Mouse (Mus musculus) thymus, adult 2 months (tissue): ENCODE results near the gene Rnf32. TPM values are rescaled to one million over a fixed set of nuclear protein-coding genes. Genes with fewer than 3 reads are reported as not detected.

Experiments used
- DNase-seq: peaks from one replicate; pipeline ENCODE4 v3.0.0; 2021
- H3K27ac ChIP-seq: fragments of 200-500 bp; 2 replicates; pipeline ENCODE4 v1.5.1; 2012; ENCODE audit warnings: low read length, control low read depth; ENCODE audit not compliant: control insufficient read depth, insufficient read depth
- H3K27me3 ChIP-seq: fragments of 200-500 bp; 2 replicates; pipeline ENCODE4 v1.6.1; 2012; ENCODE audit warnings: mild to moderate bottlenecking, low read length, moderate library complexity, mixed read lengths; ENCODE audit not compliant: control insufficient read depth, insufficient read depth
- H3K36me3 ChIP-seq: fragments of 200-500 bp; 2 replicates; pipeline ENCODE4 v1.6.1; 2012; ENCODE audit warnings: mild to moderate bottlenecking, low read length, moderate library complexity; ENCODE audit not compliant: control insufficient read depth, insufficient read depth
- H3K4me1 ChIP-seq: fragments of 200-500 bp; replicated peaks from 2 replicates; pipeline ENCODE4 v1.6.1; 2012; ENCODE audit warnings: low read length; ENCODE audit not compliant: control insufficient read depth, insufficient read depth
- H3K4me3 ChIP-seq: fragments of 200-500 bp; 2 replicates; pipeline ENCODE4 v1.5.1; 2012; ENCODE audit warnings: mild to moderate bottlenecking, low read length, control low read depth, moderate library complexity; ENCODE audit not compliant: control insufficient read depth, insufficient read depth
- CTCF ChIP-seq: fragments of 200-500 bp; IDR thresholded peaks from 2 replicates; pipeline ENCODE4 v1.5.1; 2012; ENCODE audit warnings: mild to moderate bottlenecking, control low read depth, low read length, moderate library complexity, borderline replicate concordance; ENCODE audit not compliant: control insufficient read depth, poor library complexity, insufficient read depth; ENCODE audit errors: extremely low read depth
- POLR2A ChIP-seq: fragments of 200-500 bp; IDR thresholded peaks from 2 replicates; pipeline ENCODE4 v1.6.1; 2012; ENCODE audit warnings: mild to moderate bottlenecking, low read length, control low read depth, moderate library complexity; ENCODE audit not compliant: control insufficient read depth, poor library complexity, insufficient read depth; ENCODE audit errors: extremely low read depth
- WGBS: fragments of 180-500 bp; shearing (Covaris S2); methylation state at CpG from one replicate; pipeline ENCODE4 v1.1.7; 2018; 5-methylcytosine and 5-hydroxymethylcytosine counted together
- polyA plus RNA-seq: library from polyadenylated mRNA; depleted of rRNA; stranded (reverse); fragments of >200 nt; gene quantifications from 2 replicates; pipeline ENCODE4 v1.2.3, GENCODE M21; 2012

Rnf32 gene
- polyA plus RNA-seq, 1 experiment: 0.55 TPM

GRCm38 (mm10) chr5:29217997-29218396 is 22.2 kb downstream of the Rnf32 start:
- no peaks in the 10 kb centered on the region for H3K4me1 ChIP-seq
- no peak overlapping the region for H3K4me3 ChIP-seq
- TF ChIP-seq POLR2A (no peak), CTCF (no peak)
- H3K36me3 ChIP-seq: no peaks in the 10 kb centered on the region
- WGBS: 92% methylated on average over 3 of the region's 3 CpGs
- DNase-seq: no peak
- H3K27ac ChIP-seq: no peak overlapping the region
- no peaks in the 10 kb centered on the region for H3K27me3 ChIP-seq

DNA sequence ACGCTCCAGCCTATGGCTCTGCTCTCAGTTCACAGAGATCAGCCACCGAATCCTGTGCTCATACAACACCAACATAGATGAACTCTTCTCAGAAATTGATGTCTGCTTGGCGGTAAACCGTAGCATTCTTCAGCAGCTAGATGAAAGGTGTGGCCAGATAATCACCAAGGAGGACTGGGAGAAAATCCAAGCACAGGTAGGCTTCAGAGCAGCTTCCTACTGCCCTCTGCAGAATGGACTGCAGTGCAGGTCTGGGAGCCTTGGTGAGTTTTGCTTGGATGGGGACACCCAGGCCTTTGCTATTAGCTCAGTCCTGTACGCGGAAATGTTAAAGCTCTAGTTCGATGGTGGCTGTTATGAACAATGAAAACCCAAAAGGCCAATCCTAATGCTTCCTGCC is 28.3 kb downstream of the Rnf32 start:
- Histone ChIP-seq H3K4me1 (no peaks in the 10 kb centered on the region), H3K27me3 (no peaks in the 10 kb centered on the region), H3K27ac (no peak overlapping the region), H3K4me3 (no peak overlapping the region), H3K36me3 (no peaks in the 10 kb centered on the region)
- DNase-seq: no peak
- WGBS: 97% methylated on average over 7 of the region's 7 CpGs
- TF ChIP-seq POLR2A (no peak), CTCF (no peak)

DNA sequence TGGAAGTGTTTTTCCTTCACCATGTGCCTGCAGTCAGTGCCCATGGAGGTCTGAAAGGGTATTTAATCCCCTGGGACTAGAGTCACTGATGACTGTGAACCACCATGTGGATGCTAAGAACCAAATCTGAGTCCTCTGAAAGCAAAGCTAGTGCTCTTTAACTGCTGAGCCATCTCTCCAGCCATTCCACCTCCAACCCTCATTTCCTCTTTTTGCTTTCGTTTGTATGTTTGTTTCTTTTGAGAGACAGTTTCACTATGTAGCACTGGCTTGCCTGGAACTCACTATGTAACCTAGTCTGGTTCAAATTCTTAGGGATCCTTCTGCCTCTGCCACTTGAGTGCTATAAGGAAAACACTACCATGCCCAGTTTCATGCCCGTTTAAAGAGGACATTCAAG is 34.7 kb downstream of the Rnf32 start:
- Histone ChIP-seq H3K27me3 (no peaks in the 10 kb centered on the region), H3K36me3 (no peaks in the 10 kb centered on the region), H3K27ac (no peak overlapping the region), H3K4me3 (no peak overlapping the region), H3K4me1 (no peaks in the 10 kb centered on the region)
- DNase-seq: no peak
- TF ChIP-seq CTCF (no peak), POLR2A (no peak)
- WGBS: 53% methylated on average over 2 of the region's 2 CpGs

DNA sequence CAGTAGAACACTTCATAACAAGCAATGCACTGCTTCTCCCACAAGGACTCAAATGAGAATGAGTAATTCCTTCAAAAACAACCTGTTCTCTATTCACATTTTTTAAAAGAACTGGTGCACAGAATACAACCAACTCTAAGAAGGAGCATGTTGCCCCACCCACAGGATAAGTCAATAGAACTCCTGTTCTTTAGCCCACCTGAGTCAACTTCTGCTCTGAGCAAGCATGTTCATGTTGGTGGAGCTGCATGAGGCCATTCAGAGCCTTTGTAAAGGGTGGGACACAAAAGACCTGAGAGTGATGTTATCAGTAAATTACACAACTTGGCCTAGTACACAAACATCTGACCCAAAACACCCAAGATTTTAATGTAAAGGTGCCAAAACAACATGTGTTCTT is 42.6 kb downstream of the Rnf32 start:
- no peak for DNase-seq
- no peaks in the 10 kb centered on the region for H3K4me1 ChIP-seq
- no peaks in the 10 kb centered on the region for H3K27me3 ChIP-seq
- no peaks in the 10 kb centered on the region for H3K36me3 ChIP-seq
- TF ChIP-seq CTCF (no peak), POLR2A (no peak)
- no peak overlapping the region for H3K4me3 ChIP-seq
- no peak overlapping the region for H3K27ac ChIP-seq

- no peak for TF ChIP-seq CTCF
- TF ChIP-seq POLR2A: no peak
- H3K36me3 ChIP-seq: no peaks in the 10 kb centered on the region
- H3K4me3 ChIP-seq: no peak overlapping the region
- no peak overlapping the region for H3K27ac ChIP-seq
- DNase-seq: no peak
- H3K27me3 ChIP-seq: no peaks in the 10 kb centered on the region
- H3K4me1 ChIP-seq: no peaks in the 10 kb centered on the region
- WGBS: 80% methylated on average over 1 of the region's 1 CpGs
Observed at GRCm38 (mm10) chr5:29244769-29245168, 49.0 kb downstream of the Rnf32 start.

GRCm38 (mm10) chr5:29250795-29251495 is 55.2 kb downstream of the Rnf32 start:
- DNase-seq: no peak
- Histone ChIP-seq H3K27ac (no peak overlapping the region), H3K4me1 (no peaks in the 10 kb centered on the region), H3K36me3 (no peaks in the 10 kb centered on the region), H3K4me3 (no peak overlapping the region), H3K27me3 (no peaks in the 10 kb centered on the region)
- WGBS: 94% methylated on average over 8 of the region's 8 CpGs
- no peak for TF ChIP-seq POLR2A
- TF ChIP-seq CTCF: no peak

DNA sequence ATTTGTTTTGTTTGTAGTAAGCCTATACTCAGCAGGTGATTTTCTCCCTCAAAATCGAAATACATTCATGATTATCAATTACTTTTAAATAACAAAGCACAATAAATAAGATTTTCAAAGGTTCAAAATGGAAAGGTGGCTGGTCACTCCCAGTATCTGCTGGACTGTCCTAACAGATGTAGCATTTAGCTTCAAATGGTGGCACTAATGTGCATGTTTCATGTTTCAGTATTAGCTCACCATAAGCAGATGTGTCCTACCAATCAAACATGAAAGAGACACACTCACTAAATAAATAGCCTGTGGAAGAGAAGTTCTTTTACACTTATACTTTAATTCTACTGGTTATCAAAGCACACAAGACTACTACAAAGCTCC is 55.7 kb downstream of the Rnf32 start:
- 76% methylated on average over 1 of the region's 1 CpGs for WGBS
- no peak overlapping the region for H3K27ac ChIP-seq
- H3K36me3 ChIP-seq: no peaks in the 10 kb centered on the region
- H3K4me3 ChIP-seq: no peak overlapping the region
- no peak for TF ChIP-seq CTCF
- TF ChIP-seq POLR2A: no peak
- H3K4me1 ChIP-seq: no peaks in the 10 kb centered on the region
- no peak for DNase-seq
- H3K27me3 ChIP-seq: no peaks in the 10 kb centered on the region
